Mouse (Mus musculus): ENCODE measurements around the gene Ucn2.

- TF ChIP-seq CTCF (IDR thresholded peaks at IDR 0.05; ENCODE audit: borderline replicate concordance, insufficient read depth, low read length) = no peak
- TF ChIP-seq POLR2A (IDR thresholded peaks at IDR 0.05; ENCODE audit: low read depth, low read length) = no peak
Measured at GRCm38 (mm10) chr9:108992085-108992469, 6.3 kb downstream of the Ucn2 start.

All from embryonic fibroblast, embryonic 13.5 days (primary cell).